ENCODE assay signal across 11 mouse cellular contexts in the genomic region with DNA sequence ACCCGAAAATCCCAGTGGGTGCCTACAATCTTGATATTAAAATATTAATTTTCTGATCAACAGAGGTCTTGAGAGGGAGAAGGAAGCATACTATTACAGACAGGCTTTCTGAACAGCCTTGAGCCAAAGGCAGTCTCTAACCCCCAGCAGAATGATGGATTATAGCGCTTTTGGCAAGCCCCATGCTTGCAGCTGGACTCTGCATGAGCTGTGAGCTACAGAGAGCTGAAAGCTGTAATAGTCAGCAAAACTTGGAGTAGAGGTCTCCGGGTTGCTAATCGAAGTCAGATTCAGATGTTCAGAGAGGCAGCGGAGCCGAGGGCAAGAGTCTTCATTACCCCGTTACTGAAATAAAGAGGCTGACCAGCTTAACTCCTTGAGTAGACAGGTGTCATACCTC. TPM values are rescaled to one million over a fixed set of nuclear protein-coding genes. Genes with fewer than 3 reads are reported as not detected.
DNase-seq lines count a peak whose midpoint lies in the region; ATAC-seq and TF ChIP-seq lines count a peak whose summit lies in the region.
"Had no signal": no experiment of that assay in that cellular context is flagged by ENCODE, and none has a peak within 500 bp of the region (broad histone marks: within the 10 kb centered on the region; RNA-seq: fewer than 3 reads in every experiment).

No protein-coding gene starts in this region.

- no peaks in the 10 kb centered on the region for H3K27me3 ChIP-seq in kidney, adult 2 months (replicated peaks; ENCODE audit: control insufficient read depth, insufficient read depth, low read length)
- H3K27me3 ChIP-seq: megakaryocyte, embryonic 14.5 days had no signal

- WGBS in kidney, adult 2 months, result 65% methylated on average over 7 of the region's 7 CpGs

- intact Hi-C loops in gastrocnemius, adult 2 months (cut with DNase I), result no loop called here

- H3K36me3 ChIP-seq in kidney, adult 2 months (ENCODE audit: control insufficient read depth, insufficient read depth, low read length), result no peaks in the 10 kb centered on the region

- TF ChIP-seq POLR2A in kidney, adult 2 months (IDR thresholded peaks at IDR 0.05; ENCODE audit: low read depth, low read length), result no peak

- H3K4me1 ChIP-seq in kidney, adult 2 months (ENCODE audit: control insufficient read depth, insufficient read depth, low read length), result no peaks in the 10 kb centered on the region

- no peak for ATAC-seq in granulocyte monocyte progenitor cell, adult 5-6 weeks (replicated peaks; ENCODE audit: poor library complexity, severe bottlenecking)
- no peak for ATAC-seq in monocyte, adult 5-6 weeks (replicated peaks; ENCODE audit: insufficient number of reproducible peaks, low FRiP score, low TSS enrichment, poor library complexity, severe bottlenecking)
- ATAC-seq: forebrain, embryonic 16.5 days had no signal

- peak; percentile 31 for DNase-seq in gastrocnemius, adult 2 months
- DNase-seq in gastrocnemius, adult 18-20 months (ENCODE audit: low spot score), result no peak
- DNase-seq in NIH3T3 (ENCODE audit: low read depth), result peak; percentile 90
- DNase-seq in kidney, adult 2 months, result peak; percentile 49
- DNase-seq in lung, postnatal 10 days, result peak; percentile 74
- DNase-seq in left cerebral cortex, adult 18-20 months (ENCODE audit: low spot score in 2 of 2), result no peak
- DNase-seq: heart, postnatal 36 days had no signal

- H3K4me3 ChIP-seq in gastrocnemius, adult 2 months, result no peak overlapping the region
- no peak overlapping the region for H3K4me3 ChIP-seq in kidney, adult 2 months (ENCODE audit: insufficient read depth, low read depth, low read length)
- H3K4me3 ChIP-seq: megakaryocyte, embryonic 14.5 days had no signal

- no peak for TF ChIP-seq CTCF in gastrocnemius, adult 2 months (IDR thresholded peaks at IDR 0.05)
- TF ChIP-seq CTCF in kidney, adult 2 months (conservative IDR thresholded peaks at IDR 0.05; ENCODE audit: insufficient read depth, insufficient read length, low read depth, low read length), result no peak

- peak overlapping the region; percentile 12; the same call in 1 of the 2 replicates for H3K27ac ChIP-seq in gastrocnemius, adult 2 months
- H3K27ac ChIP-seq in kidney, adult 2 months (ENCODE audit: insufficient read depth, low read depth, low read length), result no peak overlapping the region

RNA-seq across cellular contexts. Expression of a gene that starts 22.3 kb away (rescaled TPM):
- 1 to 10 TPM; 6.5 to 7.6 TPM for total RNA-seq in gastrocnemius, adult 2 months (2021)
- total RNA-seq in gastrocnemius, adult 18-20 months (2021), result 1 to 10 TPM; 5.5 to 7.1 TPM
- polyA plus RNA-seq in kidney, adult 2 months (2012; rRNA removed), result 17.6 and 21.4 TPM in 2 replicates
- 1 to 10 TPM; 1.8 to 2.1 TPM for total RNA-seq in left cerebral cortex, adult 18-20 months (2021)
- total RNA-seq in granulocyte monocyte progenitor cell, adult 5-6 weeks (2014; fragmentation: Nextera tagmentation), result not detected in 2 replicates
- 0.26 and 0.34 TPM in 2 replicates for total RNA-seq in granulocyte monocyte progenitor cell, adult 5-6 weeks (2017)
- 0.95 to 5.1 TPM (median 3.5 TPM) in 3 replicates for total RNA-seq in monocyte, adult 5-6 weeks (2017)

Comparison
In these comparisons a context has a peak if more than half of its experiments do, and no peak if none do; other contexts are left out.
1. DNase-seq: peak in gastrocnemius, adult 2 months (single experiment), NIH3T3 (single experiment), kidney, adult 2 months (single experiment) and lung, postnatal 10 days (single experiment); none in gastrocnemius, adult 18-20 months (single experiment) and left cerebral cortex, adult 18-20 months (0 of 2).